Mouse (Mus musculus) forebrain, embryonic 12.5 days (tissue): ENCODE data around the gene Prkar2b. TPM values are rescaled to one million over a fixed set of nuclear protein-coding genes. Genes with fewer than 3 reads are reported as not detected.
A peak's percentile ranks its signal among the peaks of the same experiment; 100 is the strongest.

Source experiments
- ATAC-seq: fragments of 200-750 bp; cut with Nextera tagmentation; 2 replicates; pipeline ENCODE4 v1.8.0; 2017; ENCODE audit warnings: moderate TSS enrichment; ENCODE audit not compliant: low FRiP score
- H3K27ac ChIP-seq: fragments of 300-500 bp; sonication (generic); 2 replicates; pipeline ENCODE4 v1.5.1; 2016; ENCODE audit warnings: mild to moderate bottlenecking
- H3K27me3 ChIP-seq: fragments of 300-500 bp; sonication (generic); 2 replicates; pipeline ENCODE4 v1.6.1; 2016; ENCODE audit warnings: mild to moderate bottlenecking
- H3K36me3 ChIP-seq: fragments of 300-500 bp; sonication (generic); replicated peaks from 2 replicates; pipeline ENCODE4 v1.6.1; 2016; ENCODE audit warnings: mild to moderate bottlenecking
- H3K4me1 ChIP-seq: fragments of 300-500 bp; sonication (generic); 2 replicates; pipeline ENCODE4 v1.6.1; 2016
- H3K4me2 ChIP-seq: fragments of 300-500 bp; sonication (generic); 2 replicates; pipeline ENCODE4 v1.6.1; 2016; ENCODE audit warnings: mild to moderate bottlenecking, moderate library complexity
- H3K4me3 ChIP-seq: fragments of 300-500 bp; sonication (generic); replicated peaks from 2 replicates; pipeline ENCODE4 v1.5.1; 2016; ENCODE audit warnings: mild to moderate bottlenecking
- H3K9ac ChIP-seq: fragments of 300-500 bp; sonication (generic); 2 replicates; pipeline ENCODE4 v1.6.1; 2016; ENCODE audit warnings: mild to moderate bottlenecking
- H3K9me3 ChIP-seq: fragments of 300-500 bp; sonication (generic); 2 replicates; pipeline ENCODE4 v1.6.1; 2016
- WGBS: fragments of 180-500 bp; shearing (Covaris S2); methylation state at CpG from one replicate; pipeline ENCODE4 v1.1.7; 2016; 5-methylcytosine and 5-hydroxymethylcytosine counted together
- polyA plus RNA-seq: library from polyadenylated mRNA; unstranded; fragments of >200 nt; fragmentation: Nextera tagmentation; extraction: Ambion mirVana; gene quantifications from 2 replicates; pipeline ENCODE4 v1.2.1, GENCODE M21; 2016

The Prkar2b gene
- polyA plus RNA-seq, 1 experiment from 2014 or later = 68.4 TPM

DNA sequence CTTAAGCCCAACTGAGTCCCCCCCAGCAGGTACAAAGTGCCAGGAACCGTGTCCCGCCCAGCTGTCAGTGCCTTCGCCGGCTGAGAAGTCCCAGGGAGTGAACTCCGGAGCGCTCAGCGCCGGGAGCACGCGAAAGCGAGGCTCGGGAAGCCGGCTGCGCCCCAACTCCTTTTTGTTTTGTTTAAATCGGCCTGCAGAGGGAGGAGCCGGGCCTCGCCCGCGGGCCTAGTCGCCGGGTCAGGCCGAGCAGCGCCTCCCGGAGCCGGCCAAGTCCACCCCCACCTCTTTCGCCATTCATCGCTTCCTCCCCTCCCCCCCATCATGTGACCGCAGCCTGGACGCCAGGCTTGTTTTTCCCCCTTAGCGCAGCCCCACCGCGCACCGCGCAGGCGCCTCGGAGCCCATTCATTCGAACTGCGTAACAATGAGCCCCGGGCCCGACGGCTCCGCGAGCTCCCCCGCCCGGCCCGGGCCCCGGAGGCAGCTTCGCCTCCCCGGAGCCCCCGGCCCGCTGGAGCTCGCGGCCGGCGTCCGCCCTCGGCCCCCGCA, 111.8 kb downstream of the Prkar2b start:
- ATAC-seq = peak; percentile 89
- Histone ChIP-seq H3K4me2 (peak overlapping the region; percentile 59), H3K4me3 (peak overlapping the region; percentile 93), H3K36me3 (no peaks in the 10 kb centered on the region), H3K4me1 (peaks cover 8% of the 10 kb centered on the region; the same call in 1 of the 2 replicates), H3K9ac (peak overlapping the region; percentile 95), H3K27ac (peak overlapping the region; percentile 99), H3K9me3 (no peaks in the 10 kb centered on the region), H3K27me3 (no peaks in the 10 kb centered on the region)
- under 1% methylated on average over 56 of the region's 58 CpGs for WGBS

DNA sequence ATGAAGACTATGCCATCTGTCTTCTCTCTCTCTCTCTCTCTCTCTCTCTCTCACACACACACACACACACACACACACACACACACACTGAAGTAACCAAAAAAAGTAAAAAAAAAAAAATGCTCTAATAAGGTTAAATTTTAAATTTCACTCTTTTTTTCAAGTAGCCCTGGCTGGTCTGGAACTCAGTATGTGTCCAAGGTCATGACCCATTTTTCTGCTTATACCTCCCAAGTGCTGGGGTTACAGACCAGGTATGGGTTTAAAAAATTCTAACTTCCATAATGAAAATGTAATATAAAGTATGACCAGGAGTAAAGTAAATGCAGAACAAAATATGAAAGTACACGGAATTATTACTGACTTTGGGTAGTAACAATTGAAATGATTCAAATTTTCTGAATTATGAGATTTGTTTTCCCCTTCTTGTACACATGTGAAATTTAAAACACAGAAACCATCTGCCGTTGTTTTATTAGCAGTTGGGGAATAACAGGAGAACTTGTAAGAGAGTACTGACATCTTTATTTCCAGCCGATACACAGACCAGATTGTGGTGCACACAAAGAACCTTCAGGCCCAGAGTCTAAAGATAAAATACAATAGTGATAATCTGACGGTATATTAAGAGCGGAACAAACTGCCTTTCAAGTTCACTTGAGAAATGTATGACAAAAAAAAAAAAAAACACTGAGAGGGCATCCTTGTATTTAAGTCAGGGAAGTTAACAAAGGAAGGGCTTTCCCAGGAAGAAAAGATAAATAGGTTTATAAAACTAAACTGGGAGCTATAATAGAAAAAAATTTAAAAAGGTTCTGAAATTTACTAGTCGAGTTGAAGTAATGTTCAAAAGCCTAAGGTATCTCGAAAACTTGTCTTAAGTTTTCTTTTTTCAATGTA, 112.7 kb downstream of the Prkar2b start:
- WGBS = 24% methylated on average over 7 of the region's 7 CpGs
- Histone ChIP-seq H3K9ac (peak overlapping the region; percentile 95), H3K4me1 (peaks cover 8% of the 10 kb centered on the region; the same call in 1 of the 2 replicates), H3K9me3 (no peaks in the 10 kb centered on the region), H3K4me3 (peak overlapping the region; percentile 93), H3K27ac (peak overlapping the region; percentile 99), H3K4me2 (peak overlapping the region; percentile 59), H3K27me3 (no peaks in the 10 kb centered on the region), H3K36me3 (peaks cover 5% of the 10 kb centered on the region)
- no peak for ATAC-seq

DNA sequence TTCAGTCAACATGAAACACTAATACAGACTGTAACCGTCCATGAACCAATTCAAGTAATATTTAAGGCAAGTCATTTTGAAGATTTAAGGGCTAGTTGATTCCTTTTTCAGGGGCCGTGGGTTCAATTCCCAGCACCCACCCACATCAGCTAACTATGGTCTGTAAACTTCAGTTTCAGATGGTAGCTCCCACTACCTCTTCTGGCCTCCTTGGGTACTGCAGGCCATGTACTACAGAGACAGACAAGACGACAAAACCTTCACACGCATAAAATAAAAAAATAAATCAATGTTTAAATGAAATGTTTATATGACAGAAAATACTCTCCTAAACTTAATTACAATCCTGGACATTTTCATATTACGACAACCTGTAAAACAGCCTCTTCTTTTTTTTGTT, 113.6 kb downstream of the Prkar2b start:
- Histone ChIP-seq H3K9me3 (no peaks in the 10 kb centered on the region), H3K4me3 (no peak overlapping the region), H3K9ac (no peak overlapping the region), H3K4me2 (no peak overlapping the region), H3K27me3 (no peaks in the 10 kb centered on the region), H3K27ac (no peak overlapping the region), H3K36me3 (peaks cover 14% of the 10 kb centered on the region), H3K4me1 (peaks cover 8% of the 10 kb centered on the region; the same call in 1 of the 2 replicates)
- 95% methylated on average over 5 of the region's 5 CpGs for WGBS
- ATAC-seq = no peak

DNA sequence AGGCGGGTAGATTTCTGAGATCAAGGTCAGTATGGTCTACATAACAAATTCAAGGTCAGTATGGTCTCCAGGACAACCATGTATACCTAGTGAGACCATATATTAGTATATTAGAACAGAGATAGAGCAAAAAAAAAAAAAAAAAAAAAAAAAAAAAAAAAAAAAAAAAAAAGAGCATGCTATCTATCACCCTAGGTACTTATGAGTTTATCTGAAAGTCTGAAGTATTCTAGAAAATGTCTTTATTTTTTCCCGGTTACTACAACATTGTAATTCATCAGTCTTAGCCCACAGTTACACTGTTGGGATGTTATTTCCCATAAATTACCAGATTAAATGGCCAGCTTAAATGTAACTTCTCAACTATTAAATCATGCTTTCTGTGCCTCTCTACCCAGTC, 116.7 kb downstream of the Prkar2b start:
- Histone ChIP-seq H3K27ac (no peak overlapping the region), H3K27me3 (no peaks in the 10 kb centered on the region), H3K9ac (no peak overlapping the region), H3K36me3 (peaks cover 32% of the 10 kb centered on the region), H3K4me1 (peaks cover 5% of the 10 kb centered on the region; the same call in 1 of the 2 replicates), H3K4me3 (no peak overlapping the region), H3K9me3 (no peaks in the 10 kb centered on the region), H3K4me2 (no peak overlapping the region)
- WGBS = 91% methylated on average over 2 of the region's 2 CpGs
- no peak for ATAC-seq

DNA sequence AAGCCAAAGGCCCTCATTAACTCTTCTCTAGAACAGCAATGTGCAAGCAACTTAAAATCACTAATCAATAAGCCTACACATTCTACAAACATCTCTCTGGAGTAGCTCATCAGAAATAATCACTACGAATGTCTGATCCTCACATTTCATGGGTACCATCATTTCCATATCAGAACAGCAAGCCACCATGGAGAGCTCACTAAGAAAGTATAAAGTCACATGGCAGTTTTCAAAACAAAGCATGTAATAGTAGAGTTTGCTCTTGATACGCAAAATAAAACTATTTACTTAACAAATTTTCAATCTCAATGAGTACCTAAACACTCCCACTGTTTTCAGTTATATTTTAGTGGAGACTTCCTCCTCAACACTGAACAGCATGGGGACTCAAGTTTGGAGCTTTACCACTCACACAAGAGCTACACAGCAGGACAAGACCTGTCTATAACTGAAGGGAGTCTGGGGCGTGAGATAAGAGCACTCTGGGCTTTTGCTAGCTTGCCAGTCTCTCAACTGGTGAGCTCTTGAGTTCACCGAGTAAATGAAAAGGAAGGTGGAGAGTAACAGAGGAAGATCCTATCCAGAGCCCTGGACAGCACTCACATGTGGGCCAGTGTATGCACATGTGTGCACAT, 118.0 kb downstream of the Prkar2b start:
- no peak overlapping the region for H3K9ac ChIP-seq
- H3K9me3 ChIP-seq = no peaks in the 10 kb centered on the region
- no peak overlapping the region for H3K27ac ChIP-seq
- H3K36me3 ChIP-seq = peaks cover 45% of the 10 kb centered on the region
- peaks cover 4% of the 10 kb centered on the region; the same call in 1 of the 2 replicates for H3K4me1 ChIP-seq
- no peaks in the 10 kb centered on the region for H3K27me3 ChIP-seq
- no peak overlapping the region for H3K4me3 ChIP-seq
- H3K4me2 ChIP-seq = no peak overlapping the region
- WGBS = 94% methylated on average over 4 of the region's 4 CpGs
- ATAC-seq = no peak

DNA sequence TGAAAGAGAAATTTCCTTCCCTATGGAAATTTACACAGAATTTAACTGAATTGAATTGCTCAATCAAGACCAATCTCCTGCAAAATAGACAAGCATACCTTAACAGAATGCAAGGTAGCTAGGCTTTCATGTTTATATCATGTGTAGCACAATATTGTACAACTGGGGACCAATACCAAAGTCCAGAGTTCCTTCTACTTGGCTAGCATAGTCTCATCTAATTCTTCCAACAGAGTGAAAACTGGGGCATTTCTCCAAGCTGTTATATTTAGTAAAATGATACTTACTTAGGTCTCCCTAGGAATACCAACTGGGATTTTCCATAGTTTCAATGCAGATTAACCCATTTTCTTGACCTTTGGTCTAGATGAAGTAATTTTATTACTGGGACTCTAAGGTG, 122.1 kb downstream of the Prkar2b start:
- H3K27ac ChIP-seq = no peak overlapping the region
- no peak overlapping the region for H3K4me3 ChIP-seq
- H3K27me3 ChIP-seq = no peaks in the 10 kb centered on the region
- H3K4me1 ChIP-seq = no peaks in the 10 kb centered on the region
- H3K4me2 ChIP-seq = no peak overlapping the region
- H3K9ac ChIP-seq = no peak overlapping the region
- no peaks in the 10 kb centered on the region for H3K9me3 ChIP-seq
- ATAC-seq = no peak
- peaks cover 76% of the 10 kb centered on the region for H3K36me3 ChIP-seq

DNA sequence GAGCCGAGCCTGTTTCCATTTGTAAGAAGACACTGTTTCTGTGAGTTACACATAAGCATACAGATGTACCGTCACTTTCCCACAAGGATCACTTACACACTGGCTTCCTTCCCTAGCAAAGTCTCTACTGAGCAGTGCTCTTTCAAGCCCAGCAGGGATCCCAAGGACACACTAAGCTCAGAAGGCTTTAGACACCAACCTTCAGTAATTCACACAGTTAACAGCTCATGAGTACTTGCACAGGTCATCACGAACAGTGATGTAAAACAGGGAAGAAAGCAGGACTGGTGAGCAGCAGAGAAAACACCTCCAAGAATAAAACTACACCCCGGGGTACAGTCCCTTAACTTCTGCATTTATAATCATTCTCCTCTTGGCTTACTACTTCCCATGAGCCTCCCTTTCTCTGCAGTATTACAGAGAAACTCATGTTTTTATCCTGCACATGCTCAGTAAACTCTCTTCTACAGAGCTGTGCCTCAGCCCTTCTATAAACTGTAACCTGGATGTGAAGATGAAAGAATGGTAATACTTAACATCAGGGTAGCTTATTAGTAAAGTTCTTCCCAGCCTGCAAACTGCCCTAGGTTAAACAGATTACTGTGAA, 122.6 kb downstream of the Prkar2b start:
- no peaks in the 10 kb centered on the region for H3K4me1 ChIP-seq
- 89% methylated on average over 4 of the region's 4 CpGs for WGBS
- H3K27ac ChIP-seq = no peak overlapping the region
- no peak overlapping the region for H3K4me3 ChIP-seq
- no peaks in the 10 kb centered on the region for H3K27me3 ChIP-seq
- no peak overlapping the region for H3K4me2 ChIP-seq
- no peak overlapping the region for H3K9ac ChIP-seq
- H3K9me3 ChIP-seq = no peaks in the 10 kb centered on the region
- no peak for ATAC-seq
- H3K36me3 ChIP-seq = peaks cover 75% of the 10 kb centered on the region

DNA sequence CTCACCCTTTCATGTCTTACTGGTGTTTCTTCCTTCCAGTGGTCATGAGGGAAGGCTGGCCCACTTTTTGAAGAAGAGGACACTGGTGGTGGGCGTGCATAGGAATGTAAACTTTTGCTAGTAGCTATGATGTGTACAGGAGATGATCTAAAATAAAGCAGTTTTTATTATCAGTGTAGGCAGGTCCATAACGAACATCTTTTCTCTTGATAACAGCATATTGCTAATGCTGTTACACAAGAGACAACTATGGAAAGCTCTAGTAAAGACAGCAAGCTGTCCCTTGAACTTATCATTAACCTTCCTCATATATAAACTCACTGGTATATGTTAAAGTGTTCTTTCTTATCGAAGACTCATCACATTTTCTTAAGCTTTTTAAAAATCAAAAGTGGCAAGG, 123.5 kb downstream of the Prkar2b start:
- Histone ChIP-seq H3K4me3 (no peak overlapping the region), H3K27me3 (no peaks in the 10 kb centered on the region), H3K9me3 (no peaks in the 10 kb centered on the region), H3K4me1 (no peaks in the 10 kb centered on the region), H3K36me3 (peaks cover 72% of the 10 kb centered on the region), H3K4me2 (no peak overlapping the region), H3K9ac (no peak overlapping the region), H3K27ac (no peak overlapping the region)
- 95% methylated on average over 3 of the region's 3 CpGs for WGBS
- ATAC-seq = no peak

DNA sequence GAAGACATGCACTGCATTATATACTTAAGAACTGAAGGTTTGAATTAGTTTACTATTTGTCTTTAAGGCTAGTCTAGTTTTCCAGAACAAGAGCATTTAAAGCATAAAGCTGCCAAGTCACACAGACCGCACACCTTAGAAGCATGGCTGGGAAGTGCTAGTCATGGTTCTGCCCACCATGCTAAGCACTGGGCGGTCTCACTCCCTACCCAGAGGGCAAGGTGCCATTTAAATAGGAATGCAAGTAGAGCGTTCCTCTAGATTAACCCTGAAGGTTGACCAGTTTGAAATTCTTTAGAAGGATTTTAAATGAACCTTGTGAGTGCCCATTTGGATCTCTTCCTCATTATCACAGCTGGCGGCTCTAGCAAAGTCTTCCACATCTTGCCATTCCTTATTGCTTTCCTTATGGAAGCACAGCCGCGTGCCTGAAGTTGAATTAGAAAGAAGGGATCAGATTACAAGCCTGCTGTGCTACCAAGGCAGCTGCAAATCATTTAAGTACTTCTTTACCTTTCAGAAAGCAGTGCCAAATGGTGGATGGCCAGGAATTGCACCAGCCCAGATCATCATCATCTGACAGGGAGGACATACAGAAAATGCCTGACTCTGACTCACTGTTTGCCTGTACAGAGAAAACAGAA, 124.3 kb downstream of the Prkar2b start:
- peaks cover 75% of the 10 kb centered on the region for H3K36me3 ChIP-seq
- no peak overlapping the region for H3K4me2 ChIP-seq
- H3K9me3 ChIP-seq = no peaks in the 10 kb centered on the region
- H3K9ac ChIP-seq = no peak overlapping the region
- H3K4me1 ChIP-seq = no peaks in the 10 kb centered on the region
- no peak for ATAC-seq
- H3K27ac ChIP-seq = no peak overlapping the region
- H3K27me3 ChIP-seq = no peaks in the 10 kb centered on the region
- H3K4me3 ChIP-seq = no peak overlapping the region
- WGBS = 39% methylated on average over 6 of the region's 6 CpGs

DNA sequence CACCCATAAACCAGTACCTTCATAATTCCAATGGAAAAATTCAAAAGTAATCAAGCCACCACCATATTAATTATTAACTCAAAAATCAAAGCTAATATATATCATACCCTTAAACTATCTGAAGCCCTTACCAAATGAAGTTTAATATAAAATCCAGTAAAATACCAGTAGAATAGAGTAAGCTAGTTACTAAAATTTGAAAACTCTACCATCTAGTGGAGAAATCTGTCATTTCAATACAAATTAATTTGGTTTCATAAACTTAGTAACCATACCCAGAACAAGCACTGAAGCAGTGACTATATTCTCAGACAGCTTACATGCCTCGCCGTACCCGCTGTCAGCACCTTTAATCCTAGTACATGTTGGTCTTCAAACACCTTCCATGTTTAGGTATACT, 129.3 kb downstream of the Prkar2b start:
- Histone ChIP-seq H3K4me2 (no peak overlapping the region), H3K9me3 (no peaks in the 10 kb centered on the region), H3K27me3 (no peaks in the 10 kb centered on the region), H3K4me3 (no peak overlapping the region), H3K9ac (no peak overlapping the region), H3K36me3 (peaks cover 67% of the 10 kb centered on the region), H3K4me1 (no peaks in the 10 kb centered on the region), H3K27ac (no peak overlapping the region)
- WGBS = 98% methylated on average over 3 of the region's 3 CpGs
- no peak for ATAC-seq

DNA sequence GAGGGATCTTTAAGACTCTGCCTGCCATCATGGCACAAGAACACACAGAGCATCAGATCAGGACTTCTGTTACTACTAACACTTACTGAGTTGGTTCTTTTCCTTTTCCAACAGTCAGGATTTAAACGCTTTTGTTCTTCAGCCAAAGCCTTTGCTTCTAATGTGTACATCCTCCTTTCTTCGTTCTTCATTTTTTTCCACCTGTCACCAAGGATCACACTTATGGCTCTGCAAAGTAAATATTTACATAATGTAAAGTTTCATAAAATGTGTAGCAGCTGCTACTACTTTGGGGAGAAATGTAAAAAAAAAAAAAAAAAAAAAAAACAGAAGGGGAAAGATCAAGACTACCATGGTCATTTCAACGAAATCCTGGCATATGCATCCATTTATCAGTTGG, 132.6 kb downstream of the Prkar2b start:
- ATAC-seq = no peak
- H3K27ac ChIP-seq = no peak overlapping the region
- no peaks in the 10 kb centered on the region for H3K4me1 ChIP-seq
- 89% methylated on average over 3 of the region's 3 CpGs for WGBS
- peaks cover 65% of the 10 kb centered on the region for H3K36me3 ChIP-seq
- H3K9ac ChIP-seq = no peak overlapping the region
- no peak overlapping the region for H3K4me2 ChIP-seq
- no peak overlapping the region for H3K4me3 ChIP-seq
- no peaks in the 10 kb centered on the region for H3K27me3 ChIP-seq
- H3K9me3 ChIP-seq = no peaks in the 10 kb centered on the region

DNA sequence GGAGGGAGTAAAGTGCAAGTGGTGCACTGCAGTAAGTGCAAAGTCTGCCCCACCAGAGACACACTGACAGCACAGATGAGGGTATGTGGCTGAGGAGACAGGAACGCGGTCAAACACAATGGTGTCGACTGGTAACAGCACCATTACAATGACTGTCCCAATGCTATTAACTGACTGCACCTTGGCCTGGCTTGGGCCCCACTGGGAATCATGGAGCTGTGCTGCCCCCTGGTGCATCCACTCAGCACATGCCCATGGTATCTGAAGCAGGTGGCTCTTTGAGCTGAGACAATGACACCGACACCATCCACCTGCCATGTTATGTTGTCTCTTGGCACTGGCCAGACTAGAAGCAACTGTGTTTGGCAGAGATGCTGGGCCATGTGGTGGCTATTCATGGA, 134.4 kb downstream of the Prkar2b start:
- Histone ChIP-seq H3K4me3 (no peak overlapping the region), H3K27me3 (no peaks in the 10 kb centered on the region), H3K9ac (no peak overlapping the region), H3K4me1 (no peaks in the 10 kb centered on the region), H3K36me3 (peaks cover 52% of the 10 kb centered on the region), H3K4me2 (no peak overlapping the region), H3K9me3 (no peaks in the 10 kb centered on the region), H3K27ac (no peak overlapping the region)
- peak; percentile 88 for ATAC-seq
- WGBS = 42% methylated on average over 4 of the region's 4 CpGs
